Comparison of ENCODE assay signal across 29 mouse cellular contexts in genomic region chr5:35434703-35435102, GRCm38 (mm10). TPM values are rescaled to one million over a fixed set of nuclear protein-coding genes. Genes with fewer than 3 reads are reported as not detected.
DNase-seq lines count a peak whose midpoint lies in the region; ATAC-seq lines count a peak whose summit lies in the region.
"Had no signal": no experiment of that assay in that cellular context is flagged by ENCODE, and none has a peak within 500 bp of the region (broad histone marks: within the 10 kb centered on the region; RNA-seq: fewer than 3 reads in every experiment).

No protein-coding gene starts in this region.

- peak; percentile 49 for ATAC-seq in neural tube, embryonic 13.5 days (ENCODE audit: low read depth)
- ATAC-seq: CD4-positive, CD25-positive, alpha-beta regulatory T cell, adult 4 months; forebrain, embryonic 13.5 days; forebrain, embryonic 16.5 days; hindbrain, postnatal 0 days; inflammation-experienced regulatory T-cells, adult 6 months; intestine, embryonic 16.5 days had no signal

- DNase-seq in gastrocnemius, postnatal 14 days, result peak; percentile 20
- no peak for DNase-seq in gastrocnemius, adult 8-10 months (ENCODE audit: low spot score in 2 of 2)
- DNase-seq in neural tube, embryonic 10.5 days (ENCODE audit: extremely low spot score, low spot score), result no peak
- DNase-seq in retina, embryonic 14.5 days (ENCODE audit: low spot score), result peak; percentile 52
- DNase-seq in urinary bladder, postnatal 14 days (ENCODE audit: low spot score), result no peak
- DNase-seq: adrenal gland, adult 2 months; adrenal gland, postnatal 25 days; cerebellum, adult 18-20 months; cerebellum, adult 9-10 months; gastrocnemius, postnatal 25 days; heart, postnatal 4 days had no signal

- no peak overlapping the region for H3K27ac ChIP-seq in neural tube, embryonic 13.5 days (replicated peaks)
- H3K27ac ChIP-seq: embryonic facial prominence, embryonic 13.5 days; forebrain, embryonic 10.5 days; forebrain, embryonic 13.5 days; heart, adult 2 months; heart, embryonic 10.5 days; heart, embryonic 13.5 days; hindbrain, embryonic 14.5 days; hindbrain, postnatal 0 days had no signal

- 36% methylated on average over 6 of the region's 6 CpGs for WGBS in neural tube, embryonic 13.5 days

- H3K36me3 ChIP-seq in neural tube, embryonic 13.5 days, result no peaks in the 10 kb centered on the region
- H3K36me3 ChIP-seq: embryonic facial prominence, embryonic 13.5 days; forebrain, embryonic 10.5 days; heart, embryonic 10.5 days; heart, embryonic 13.5 days had no signal

- intact Hi-C loops in gastrocnemius, postnatal 14 days (cut with DNase I; ENCODE audit: low total_unique reads), result no loop called here

- no peak overlapping the region for H3K4me3 ChIP-seq in neural tube, embryonic 13.5 days
- H3K4me3 ChIP-seq: embryonic facial prominence, embryonic 13.5 days; forebrain, embryonic 10.5 days; forebrain, embryonic 13.5 days; heart, adult 2 months; heart, embryonic 10.5 days; heart, embryonic 13.5 days had no signal

- H3K9me3 ChIP-seq in neural tube, embryonic 13.5 days, result no peaks in the 10 kb centered on the region
- H3K9me3 ChIP-seq: forebrain, embryonic 13.5 days had no signal

- H3K4me1 ChIP-seq in neural tube, embryonic 13.5 days (replicated peaks), result peaks cover 27% of the 10 kb centered on the region
- H3K4me1 ChIP-seq: embryonic facial prominence, embryonic 13.5 days; forebrain, embryonic 13.5 days; heart, embryonic 10.5 days; heart, embryonic 13.5 days had no signal

- H3K4me2 ChIP-seq in neural tube, embryonic 13.5 days, result no peak overlapping the region
- H3K4me2 ChIP-seq: embryonic facial prominence, embryonic 13.5 days; forebrain, embryonic 13.5 days; heart, embryonic 13.5 days; hindbrain, embryonic 14.5 days had no signal

- no peak overlapping the region for H3K9ac ChIP-seq in neural tube, embryonic 13.5 days
- H3K9ac ChIP-seq: embryonic facial prominence, embryonic 13.5 days; forebrain, embryonic 13.5 days; heart, embryonic 13.5 days; hindbrain, embryonic 14.5 days had no signal

- 0 out of 2 replicates have a peak, but pooled peaks cover 7% of the 10 kb centered on the region for H3K27me3 ChIP-seq in neural tube, embryonic 13.5 days
- H3K27me3 ChIP-seq: forebrain, embryonic 13.5 days had no signal

RNA-seq across cellular contexts. Expression of gene Hmx1, which starts 45.8 kb away (rescaled TPM):
- total RNA-seq in gastrocnemius, postnatal 14 days (2021), result not detected
- not detected for total RNA-seq in gastrocnemius, adult 8-10 months (2022)
- 8.7 and 12.3 TPM in 2 replicates for polyA plus RNA-seq in neural tube, embryonic 13.5 days (2015; fragmentation: Nextera tagmentation; extraction: Ambion mirVana)
- total RNA-seq: adrenal gland, adult 2 months; adrenal gland, postnatal 25 days; gastrocnemius, adult 18-20 months; gastrocnemius, postnatal 25 days; heart, adult 2 months; heart, postnatal 4 days; hindbrain, postnatal 0 days; MEL had no signal
- polyA plus RNA-seq: adrenal gland, adult 2 months; C2C12; CD4-positive, CD25-positive, alpha-beta regulatory T cell, adult 4 months; forebrain, embryonic 13.5 days; forebrain, embryonic 16.5 days; gonadal fat pad, adult 2 months; heart, adult 2 months; heart, embryonic 16.5 days; hindbrain, embryonic 14.5 days; hindbrain, postnatal 0 days; inflammation-experienced regulatory T-cells, adult 6 months; intestine, embryonic 16.5 days had no signal

Comparison
In these comparisons a context has a peak if more than half of its experiments do, and no peak if none do; other contexts are left out.
1. DNase-seq: peak in gastrocnemius, postnatal 14 days (single experiment) and retina, embryonic 14.5 days (single experiment); none in gastrocnemius, adult 8-10 months (0 of 2), neural tube, embryonic 10.5 days (single experiment) and urinary bladder, postnatal 14 days (single experiment).